Mouse (Mus musculus) forebrain, embryonic 11.5 days (tissue): ENCODE results near the gene Ifrd2. TPM values are rescaled to one million over a fixed set of nuclear protein-coding genes. Genes with fewer than 3 reads are reported as not detected.

Source experiments
- ATAC-seq: fragments of 200-750 bp; cut with Nextera tagmentation; replicated peaks from 2 replicates; pipeline ENCODE4 v1.8.0; 2017; ENCODE audit warnings: moderate TSS enrichment; ENCODE audit not compliant: low FRiP score
- DNase-seq: peaks from one replicate; pipeline ENCODE4 v3.0.0-alpha.2; 2017; ENCODE audit warnings: low spot score
- H3K27ac ChIP-seq: fragments of 300-500 bp; sonication (generic); 2 replicates; pipeline ENCODE4 v1.5.1; 2014; ENCODE audit warnings: low read depth, low read length
- H3K27me3 ChIP-seq: fragments of 300-500 bp; sonication (generic); 2 replicates; pipeline ENCODE4 v1.6.1; 2014; ENCODE audit warnings: mild to moderate bottlenecking, low read length, mixed read lengths; ENCODE audit not compliant: control insufficient read depth, insufficient read depth
- H3K36me3 ChIP-seq: fragments of 300-500 bp; sonication (generic); 2 replicates; pipeline ENCODE4 v1.6.1; 2014; ENCODE audit warnings: mild to moderate bottlenecking, low read length, moderate library complexity, mixed read lengths; ENCODE audit not compliant: control insufficient read depth, insufficient read depth
- H3K4me1 ChIP-seq: fragments of 300-500 bp; sonication (generic); replicated peaks from 2 replicates; pipeline ENCODE4 v1.6.1; 2014; ENCODE audit warnings: low read length, mixed read lengths; ENCODE audit not compliant: control insufficient read depth, insufficient read depth
- H3K4me2 ChIP-seq: fragments of 300-500 bp; sonication (generic); 2 replicates; pipeline ENCODE4 v1.6.1; 2014; ENCODE audit warnings: low read depth, mild to moderate bottlenecking, low read length, moderate library complexity, mixed read lengths; ENCODE audit not compliant: severe bottlenecking
- H3K4me3 ChIP-seq: fragments of 300-500 bp; sonication (generic); 2 replicates; pipeline ENCODE4 v1.5.1; 2014; ENCODE audit warnings: low read depth, low read length
- H3K9ac ChIP-seq: fragments of 300-500 bp; sonication (generic); 2 replicates; pipeline ENCODE4 v1.6.1; 2014; ENCODE audit warnings: low read length
- H3K9me3 ChIP-seq: fragments of 300-500 bp; sonication (generic); 2 replicates; pipeline ENCODE4 v1.6.1; 2016; ENCODE audit warnings: low read length, mixed read lengths; ENCODE audit not compliant: control insufficient read depth
- WGBS: fragments of 180-500 bp; shearing (Covaris S2); extraction: QIAGEN DNeasy Blood & Tissue Kit; methylation state at CpG from one replicate; pipeline ENCODE4 v1.1.7; 2014; 5-methylcytosine and 5-hydroxymethylcytosine counted together
- polyA plus RNA-seq: library from polyadenylated mRNA; unstranded; fragments of >200 nt; fragmentation: Nextera tagmentation; extraction: Ambion mirVana; gene quantifications from 2 replicates; pipeline ENCODE4 v1.2.1, GENCODE M21; 2014

The Ifrd2 gene
- polyA plus RNA-seq, 1 experiment from 2014 or later = 37.2 TPM

DNA sequence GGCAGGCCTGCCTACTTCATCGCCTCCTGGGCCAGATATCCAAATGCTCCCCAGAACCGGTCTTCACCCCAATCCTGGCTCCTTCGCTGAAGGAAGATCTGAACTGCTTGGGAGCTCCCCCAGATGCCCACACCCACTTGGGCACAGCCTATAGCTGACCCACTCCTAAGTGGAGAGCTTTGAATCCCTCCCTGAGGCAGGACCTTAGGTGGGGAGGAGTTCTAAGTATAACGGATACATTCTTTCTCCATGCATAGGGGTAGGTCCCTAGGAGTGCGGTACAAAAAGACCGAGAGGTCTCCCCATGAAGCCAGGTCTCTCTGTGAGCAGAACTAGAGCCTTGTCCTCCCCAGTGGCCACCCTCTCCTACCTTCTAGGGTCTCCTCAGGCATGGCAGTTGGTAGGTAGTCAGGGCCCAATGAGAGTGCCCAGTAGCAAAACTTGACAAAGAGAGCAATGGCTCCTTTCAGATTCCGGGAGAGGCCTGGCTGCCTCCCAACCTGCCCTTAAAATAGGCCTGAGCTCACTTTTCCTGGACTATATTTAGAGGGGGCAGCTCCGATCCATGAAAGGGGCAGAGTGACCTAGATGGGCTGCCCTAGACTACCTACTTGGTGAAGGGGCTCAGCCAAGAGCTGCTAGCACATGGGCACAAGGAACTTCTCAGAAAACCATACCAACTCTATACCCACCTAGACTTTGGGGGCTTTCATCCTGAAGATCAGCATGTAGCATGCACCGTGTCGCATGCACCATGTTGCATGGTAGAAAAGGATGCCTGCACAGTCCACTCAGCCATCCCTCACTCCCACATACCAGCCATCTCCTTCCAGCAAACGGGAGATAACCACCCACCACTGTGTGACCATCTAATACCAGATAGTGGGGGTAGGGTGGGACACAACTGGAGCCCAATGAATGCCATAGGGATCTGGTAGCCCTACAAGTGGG is 9.5 kb downstream of the Ifrd2 start:
- no peak for DNase-seq
- Histone ChIP-seq H3K4me3 (no peak overlapping the region), H3K27ac (no peak overlapping the region), H3K9ac (no peak overlapping the region), H3K4me1 (no peaks in the 10 kb centered on the region), H3K9me3 (no peaks in the 10 kb centered on the region), H3K36me3 (no peaks in the 10 kb centered on the region), H3K4me2 (no peak overlapping the region), H3K27me3 (no peaks in the 10 kb centered on the region)
- no peak for ATAC-seq
- WGBS = 94% methylated on average over 11 of the region's 11 CpGs

GRCm38 (mm10) chr9:107598385-107598784 is 10.9 kb downstream of the Ifrd2 start:
- Histone ChIP-seq H3K4me2 (no peak overlapping the region), H3K27ac (no peak overlapping the region), H3K27me3 (no peaks in the 10 kb centered on the region), H3K9me3 (no peaks in the 10 kb centered on the region), H3K36me3 (no peaks in the 10 kb centered on the region), H3K4me1 (peaks cover 6% of the 10 kb centered on the region), H3K4me3 (no peak overlapping the region), H3K9ac (no peak overlapping the region)
- ATAC-seq (no peak), DNase-seq (no peak)
- 87% methylated on average over 5 of the region's 5 CpGs for WGBS

DNA sequence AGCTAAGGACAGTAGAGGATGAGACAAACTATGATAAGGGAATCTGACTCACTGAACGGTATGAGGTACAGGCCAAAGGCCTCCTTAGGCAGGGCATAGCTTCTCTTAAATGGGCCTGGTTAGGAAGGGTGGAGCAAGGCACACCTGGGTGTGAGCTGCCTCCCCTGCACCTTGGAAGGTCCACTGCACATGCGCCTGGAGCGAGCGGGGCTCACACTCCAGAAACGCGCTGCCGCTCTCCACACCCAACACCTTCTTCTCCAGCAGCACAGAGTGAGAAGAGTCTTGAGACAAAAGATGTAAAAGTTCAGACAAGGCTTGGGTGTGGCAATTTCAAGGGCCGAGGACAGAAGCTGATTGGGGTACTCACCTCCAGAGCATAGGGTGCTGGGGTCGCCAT is 12.0 kb downstream of the Ifrd2 start:
- Histone ChIP-seq H3K36me3 (no peaks in the 10 kb centered on the region), H3K9ac (no peak overlapping the region), H3K27me3 (no peaks in the 10 kb centered on the region), H3K4me2 (no peak overlapping the region), H3K27ac (no peak overlapping the region), H3K4me3 (no peak overlapping the region), H3K9me3 (no peaks in the 10 kb centered on the region), H3K4me1 (peaks cover 7% of the 10 kb centered on the region)
- ATAC-seq (no peak), DNase-seq (no peak)
- WGBS = 89% methylated on average over 9 of the region's 9 CpGs

DNA sequence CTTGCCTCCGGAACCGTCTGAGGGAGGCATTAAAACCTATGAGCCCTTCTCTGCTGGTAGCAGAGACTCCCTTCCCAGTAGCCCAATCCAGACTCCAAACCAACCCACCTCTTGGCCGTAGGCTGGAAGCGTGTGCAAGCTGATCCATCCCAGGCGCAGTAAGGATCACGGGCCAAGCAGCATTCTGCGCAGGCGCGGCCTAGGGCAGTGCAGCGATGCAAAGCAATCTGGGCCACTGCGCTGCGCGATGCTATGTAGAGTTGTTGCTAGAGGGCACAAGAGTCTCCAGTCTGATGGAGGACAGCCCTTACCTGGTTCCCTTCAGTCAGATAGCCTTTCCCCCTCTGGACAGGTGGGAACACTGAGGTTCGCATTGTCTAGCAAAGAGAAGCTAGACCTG is 12.4 kb downstream of the Ifrd2 start:
- ATAC-seq (no peak), DNase-seq (no peak)
- Histone ChIP-seq H3K4me3 (no peak overlapping the region), H3K4me2 (no peak overlapping the region), H3K4me1 (peaks cover 11% of the 10 kb centered on the region), H3K9me3 (no peaks in the 10 kb centered on the region), H3K36me3 (no peaks in the 10 kb centered on the region), H3K9ac (no peak overlapping the region; the same call in 1 of the 2 replicates), H3K27me3 (no peaks in the 10 kb centered on the region), H3K27ac (no peak overlapping the region)
- WGBS = 75% methylated on average over 14 of the region's 14 CpGs

GRCm38 (mm10) chr9:107600745-107601144 is 13.3 kb downstream of the Ifrd2 start:
- ATAC-seq (no peak), DNase-seq (no peak)
- H3K27ac ChIP-seq = no peak overlapping the region
- H3K4me1 ChIP-seq = peaks cover 16% of the 10 kb centered on the region
- WGBS = 81% methylated on average over 12 of the region's 12 CpGs
- no peaks in the 10 kb centered on the region for H3K27me3 ChIP-seq
- no peaks in the 10 kb centered on the region for H3K36me3 ChIP-seq
- no peak overlapping the region for H3K4me2 ChIP-seq
- no peak overlapping the region for H3K4me3 ChIP-seq
- no peak overlapping the region for H3K9ac ChIP-seq
- H3K9me3 ChIP-seq = no peaks in the 10 kb centered on the region

- peaks cover 16% of the 10 kb centered on the region for H3K4me1 ChIP-seq
- no peak overlapping the region for H3K27ac ChIP-seq
- no peaks in the 10 kb centered on the region for H3K9me3 ChIP-seq
- WGBS = 88% methylated on average over 11 of the region's 11 CpGs
- no peak overlapping the region for H3K9ac ChIP-seq
- H3K4me2 ChIP-seq = no peak overlapping the region
- H3K27me3 ChIP-seq = no peaks in the 10 kb centered on the region
- H3K4me3 ChIP-seq = no peak overlapping the region
- ATAC-seq (no peak), DNase-seq (no peak)
- no peaks in the 10 kb centered on the region for H3K36me3 ChIP-seq
Measured at GRCm38 (mm10) chr9:107601275-107601674, 13.8 kb downstream of the Ifrd2 start.

DNA sequence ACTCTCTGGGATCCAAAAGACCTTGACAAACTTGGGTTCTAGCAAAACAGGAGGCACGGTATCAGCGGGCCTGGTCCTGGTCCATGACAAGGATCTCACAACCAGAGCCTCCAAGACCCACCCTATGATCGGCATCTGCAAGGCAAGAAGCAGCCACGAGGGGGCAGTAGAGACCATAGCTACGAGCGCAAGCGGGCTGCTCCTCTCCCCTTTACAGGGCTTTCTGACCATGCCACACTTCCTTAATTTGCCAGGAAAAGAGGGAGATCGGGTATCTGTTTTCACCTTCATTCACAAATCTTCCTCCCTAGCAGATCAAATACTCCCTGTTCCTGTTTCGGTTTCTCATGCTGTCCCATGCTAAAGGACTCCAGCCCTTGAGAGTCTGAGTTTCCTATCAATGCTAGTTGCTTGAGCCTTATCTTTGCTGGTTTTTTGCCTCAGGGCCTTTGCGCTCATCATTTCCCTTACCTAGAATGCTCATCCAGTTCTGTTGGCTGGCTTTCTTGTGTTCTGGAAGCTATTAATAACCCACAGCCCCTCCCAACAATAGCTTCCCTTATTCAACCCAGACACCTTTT is 14.7 kb downstream of the Ifrd2 start:
- Histone ChIP-seq H3K4me3 (no peak overlapping the region), H3K4me1 (peaks cover 23% of the 10 kb centered on the region), H3K9ac (peak overlapping the region; percentile 35), H3K27me3 (no peaks in the 10 kb centered on the region), H3K9me3 (no peaks in the 10 kb centered on the region), H3K36me3 (no peaks in the 10 kb centered on the region), H3K27ac (no peak overlapping the region), H3K4me2 (no peak overlapping the region)
- ATAC-seq (peak; percentile 67), DNase-seq (peak; percentile 95)
- 12% methylated on average over 10 of the region's 10 CpGs for WGBS

DNA sequence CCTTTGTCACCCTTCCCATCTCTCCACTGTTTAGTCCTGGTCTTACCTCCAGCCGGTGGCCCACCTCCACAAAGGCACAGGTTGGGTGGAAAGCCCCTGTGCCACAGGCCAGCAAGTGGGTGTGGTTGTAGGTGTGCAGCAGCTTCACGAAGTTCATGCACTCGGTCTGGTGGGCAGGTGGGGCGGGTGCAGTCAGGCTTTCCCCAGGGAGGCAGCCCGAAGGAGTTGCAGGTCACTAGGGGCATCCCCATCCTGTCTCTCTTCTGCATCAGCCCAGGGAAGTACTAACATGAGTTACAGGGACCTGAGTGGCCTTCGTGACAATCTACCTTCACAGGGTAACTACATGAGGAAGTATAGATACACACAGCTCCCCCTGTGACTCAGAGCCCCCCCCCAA is 15.8 kb downstream of the Ifrd2 start:
- no peak overlapping the region for H3K9ac ChIP-seq
- DNase-seq (no peak), ATAC-seq (no peak)
- no peak overlapping the region for H3K4me3 ChIP-seq
- H3K4me2 ChIP-seq = no peak overlapping the region
- H3K4me1 ChIP-seq = peaks cover 28% of the 10 kb centered on the region
- no peaks in the 10 kb centered on the region for H3K9me3 ChIP-seq
- 79% methylated on average over 6 of the region's 6 CpGs for WGBS
- H3K27me3 ChIP-seq = no peaks in the 10 kb centered on the region
- no peaks in the 10 kb centered on the region for H3K36me3 ChIP-seq
- H3K27ac ChIP-seq = no peak overlapping the region
